ENCODE assay signal across 7 mouse cellular contexts in the genomic region with DNA sequence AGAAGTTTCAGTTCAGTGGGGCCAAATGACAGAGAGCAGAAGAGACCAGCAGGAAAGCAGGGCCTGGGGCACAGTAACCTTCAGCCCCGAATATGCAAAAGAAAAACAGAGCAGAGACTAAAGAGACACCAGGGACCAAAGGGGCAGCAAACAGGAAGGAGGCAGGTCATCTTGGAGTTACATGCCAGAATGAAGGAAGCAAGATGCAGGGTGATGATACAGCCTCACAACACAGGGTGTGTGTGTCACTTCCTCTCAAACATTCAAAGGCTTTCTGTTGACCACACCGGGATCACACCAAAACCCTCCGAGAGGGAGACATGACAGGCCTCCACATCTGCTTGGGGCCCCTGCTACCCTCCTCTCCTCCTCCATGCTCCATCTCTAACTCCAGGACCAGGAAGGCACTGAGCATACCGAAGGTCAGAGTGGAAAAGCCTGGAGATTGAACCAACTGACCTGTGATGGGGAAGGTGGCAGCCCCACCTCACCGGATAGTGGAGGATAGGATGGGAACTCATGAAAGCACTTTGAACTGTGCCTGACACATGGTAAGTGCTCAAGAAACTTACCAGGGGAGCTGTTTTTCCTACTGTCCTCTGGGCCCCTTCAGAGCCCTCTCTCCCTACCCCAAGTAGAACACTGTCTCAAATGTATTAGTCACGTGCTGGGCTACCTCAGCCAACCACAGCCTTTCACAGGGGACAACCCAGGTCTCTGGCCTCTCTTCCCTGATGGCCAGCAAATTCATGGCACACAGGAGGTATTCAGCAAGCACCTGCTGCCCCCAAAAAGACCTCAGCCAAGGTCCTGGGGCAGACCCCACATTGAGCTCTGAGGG. TPM values are rescaled to one million over a fixed set of nuclear protein-coding genes. Genes with fewer than 3 reads are reported as not detected.
DNase-seq lines count a peak whose midpoint lies in the region; ATAC-seq and TF ChIP-seq lines count a peak whose summit lies in the region.

No protein-coding gene starts in this region.

- DNase-seq in left cerebral cortex, adult 2 months (ENCODE audit: extremely low spot score in 1 of 2, low spot score in 2 of 2) = no peak
- DNase-seq in left cerebral cortex, postnatal 10 days (ENCODE audit: extremely low spot score in 1 of 2, low spot score in 2 of 2) = no peak
- no peak for DNase-seq in cerebellum, adult 9-11 months
- DNase-seq in gastrocnemius, postnatal 36 days = no peak

- peaks cover 41% of the 10 kb centered on the region for H3K4me1 ChIP-seq in embryonic facial prominence, embryonic 12.5 days
- H3K4me1 ChIP-seq in intestine, embryonic 15.5 days (replicated peaks) = peaks cover 44% of the 10 kb centered on the region
- peaks cover 55% of the 10 kb centered on the region for H3K4me1 ChIP-seq in olfactory bulb, adult 2 months (ENCODE audit: control insufficient read depth, insufficient read depth, low read length)

- 37% methylated on average over 6 of the region's 6 CpGs for WGBS in embryonic facial prominence, embryonic 12.5 days
- 55% methylated on average over 6 of the region's 6 CpGs for WGBS in intestine, embryonic 15.5 days
- 67% methylated on average over 6 of the region's 6 CpGs for WGBS in olfactory bulb, adult 2 months

- TF ChIP-seq CTCF in left cerebral cortex, adult 2 months (IDR thresholded peaks at IDR 0.05) = no peak
- TF ChIP-seq CTCF in olfactory bulb, adult 2 months (IDR thresholded peaks at IDR 0.05; ENCODE audit: insufficient read depth, low read depth, low read length) = no peak

- peak overlapping the region; percentile 78; the same call in 1 of the 2 replicates for H3K4me2 ChIP-seq in embryonic facial prominence, embryonic 12.5 days (replicated peaks)
- H3K4me2 ChIP-seq in intestine, embryonic 15.5 days (replicated peaks) = peak overlapping the region; percentile 90

- peaks cover 6% of the 10 kb centered on the region; the same call in 1 of the 2 replicates for H3K36me3 ChIP-seq in embryonic facial prominence, embryonic 12.5 days
- H3K36me3 ChIP-seq in intestine, embryonic 15.5 days = no peaks in the 10 kb centered on the region

- peak overlapping the region; percentile 30; the same call in 1 of the 2 replicates for H3K4me3 ChIP-seq in left cerebral cortex, adult 2 months
- H3K4me3 ChIP-seq in embryonic facial prominence, embryonic 12.5 days = no peak overlapping the region
- H3K4me3 ChIP-seq in intestine, embryonic 15.5 days (replicated peaks) = no peak overlapping the region
- H3K4me3 ChIP-seq in olfactory bulb, adult 2 months (ENCODE audit: insufficient read depth, low read depth, low read length) = no peak overlapping the region

- no peak for ATAC-seq in embryonic facial prominence, embryonic 12.5 days (ENCODE audit: insufficient number of reproducible peaks, insufficient read depth, low FRiP score, low TSS enrichment)
- ATAC-seq in intestine, embryonic 15.5 days = no peak

- intact Hi-C loops in left cerebral cortex, adult 2 months (cut with DNase I) = loop anchor here (5.0 kb wide), 1 partner anchor 67 kb away; no protein-coding TSS in a partner anchor
- intact Hi-C loops in left cerebral cortex, postnatal 10 days (cut with DNase I) = loop anchor here (5.0 kb wide), 1 partner anchor 42 kb away; no protein-coding TSS in a partner anchor
- intact Hi-C loops in gastrocnemius, postnatal 36 days (cut with DNase I) = no loop called here

- TF ChIP-seq POLR2A in olfactory bulb, adult 2 months (IDR thresholded peaks at IDR 0.05; ENCODE audit: insufficient read depth, low read depth, low read length) = no peak

- peak overlapping the region; percentile 74 for H3K27ac ChIP-seq in left cerebral cortex, adult 2 months
- H3K27ac ChIP-seq in embryonic facial prominence, embryonic 12.5 days = no peak overlapping the region
- H3K27ac ChIP-seq in intestine, embryonic 15.5 days = no peak overlapping the region
- H3K27ac ChIP-seq in olfactory bulb, adult 2 months (ENCODE audit: insufficient read depth, low read depth, low read length) = peak overlapping the region; percentile 19; the same call in 1 of the 2 replicates

- no peaks in the 10 kb centered on the region for H3K9me3 ChIP-seq in embryonic facial prominence, embryonic 12.5 days
- no peaks in the 10 kb centered on the region for H3K9me3 ChIP-seq in intestine, embryonic 15.5 days

- no peaks in the 10 kb centered on the region for H3K27me3 ChIP-seq in embryonic facial prominence, embryonic 12.5 days
- H3K27me3 ChIP-seq in intestine, embryonic 15.5 days (replicated peaks) = no peaks in the 10 kb centered on the region

- H3K9ac ChIP-seq in embryonic facial prominence, embryonic 12.5 days = peak overlapping the region; percentile 5; the same call in 1 of the 2 replicates
- H3K9ac ChIP-seq in intestine, embryonic 15.5 days = peak overlapping the region; percentile 14

RNA-seq across cellular contexts. Expression of a gene that starts 3.0 kb away (rescaled TPM):
- total RNA-seq in left cerebral cortex, adult 2 months (2021) = 10 to 100 TPM; 73.7 to 82.2 TPM
- 10 to 100 TPM; 51.2 to 54.0 TPM for total RNA-seq in left cerebral cortex, postnatal 10 days (2021)
- polyA plus RNA-seq in embryonic facial prominence, embryonic 12.5 days (2016; fragmentation: Nextera tagmentation; extraction: Ambion mirVana) = 61.7 and 63.1 TPM in 2 replicates
- 49.4 and 51.0 TPM in 2 replicates for polyA plus RNA-seq in intestine, embryonic 15.5 days (2015; fragmentation: Nextera tagmentation; extraction: Ambion mirVana)
- not detected in 2 replicates for polyA plus RNA-seq in olfactory bulb, adult 2 months (2012; ENCODE audit: insufficient read depth, insufficient read length, low replicate concordance, missing spikeins)
- total RNA-seq in gastrocnemius, postnatal 36 days (2021) = 10 to 100 TPM; 23.2 to 30.0 TPM

RNA-seq across cellular contexts. Expression of a gene that starts 53.9 kb away (rescaled TPM):
- 1 to 10 TPM; 1.6 to 3.2 TPM for total RNA-seq in left cerebral cortex, adult 2 months (2021)
- total RNA-seq in left cerebral cortex, postnatal 10 days (2021) = 1 to 10 TPM; 1.3 to 3.1 TPM
- 1.8 and 1.9 TPM in 2 replicates for polyA plus RNA-seq in embryonic facial prominence, embryonic 12.5 days (2016; fragmentation: Nextera tagmentation; extraction: Ambion mirVana)
- 5.8 and 7.9 TPM in 2 replicates for polyA plus RNA-seq in intestine, embryonic 15.5 days (2015; fragmentation: Nextera tagmentation; extraction: Ambion mirVana)
- polyA plus RNA-seq in olfactory bulb, adult 2 months (2012; ENCODE audit: insufficient read depth, insufficient read length, low replicate concordance, missing spikeins) = not detected in 2 replicates
- total RNA-seq in gastrocnemius, postnatal 36 days (2021) = 1 to 10 TPM; 3.4 to 4.0 TPM

RNA-seq across cellular contexts. Expression of a gene that starts 55.0 kb away (rescaled TPM):
- 100 to 1,000 TPM; 153 to 159 TPM for total RNA-seq in left cerebral cortex, adult 2 months (2021)
- 100 to 1,000 TPM; 181 to 198 TPM for total RNA-seq in left cerebral cortex, postnatal 10 days (2021)
- polyA plus RNA-seq in embryonic facial prominence, embryonic 12.5 days (2016; fragmentation: Nextera tagmentation; extraction: Ambion mirVana) = 148 and 160 TPM in 2 replicates
- polyA plus RNA-seq in intestine, embryonic 15.5 days (2015; fragmentation: Nextera tagmentation; extraction: Ambion mirVana) = 59.1 and 61.8 TPM in 2 replicates
- not detected in 2 replicates for polyA plus RNA-seq in olfactory bulb, adult 2 months (2012; ENCODE audit: insufficient read depth, insufficient read length, low replicate concordance, missing spikeins)
- 10 to 100 TPM; 46.7 to 50.7 TPM for total RNA-seq in gastrocnemius, postnatal 36 days (2021)

Comparison
In these comparisons a context has a peak if more than half of its experiments do, and no peak if none do; other contexts are left out.
1. H3K27ac ChIP-seq: peak in left cerebral cortex, adult 2 months (single experiment) and olfactory bulb, adult 2 months (single experiment); none in embryonic facial prominence, embryonic 12.5 days (single experiment) and intestine, embryonic 15.5 days (single experiment).